Mouse (Mus musculus): Measurements from ENCODE around the gene Prkg1.

- TF ChIP-seq POLR2A (IDR thresholded peaks at IDR 0.05; ENCODE audit: borderline replicate concordance, insufficient read depth, low read length) (no peak), CTCF (IDR thresholded peaks at IDR 0.05; ENCODE audit: borderline replicate concordance, insufficient read depth, low read depth, low read length) (no peak)
Measured at GRCm38 (mm10) chr19:31654022-31654421, 110.8 kb downstream of the Prkg1 start.

All from cerebellum, adult 2 months (tissue).